Mouse (Mus musculus) NIH3T3 (cell line): Measurements from ENCODE around the gene Nudt8.
"Not testable (repeated sequence)": the region's sequence is repeated elsewhere in the genome, so short reads cannot be mapped to it uniquely, and the experiment has no call there.

Source experiments
- DNase-seq: peaks from one replicate; pipeline ENCODE4 v3.0.0-alpha.2; 2012; ENCODE audit warnings: low read depth

The Nudt8 gene

DNA sequence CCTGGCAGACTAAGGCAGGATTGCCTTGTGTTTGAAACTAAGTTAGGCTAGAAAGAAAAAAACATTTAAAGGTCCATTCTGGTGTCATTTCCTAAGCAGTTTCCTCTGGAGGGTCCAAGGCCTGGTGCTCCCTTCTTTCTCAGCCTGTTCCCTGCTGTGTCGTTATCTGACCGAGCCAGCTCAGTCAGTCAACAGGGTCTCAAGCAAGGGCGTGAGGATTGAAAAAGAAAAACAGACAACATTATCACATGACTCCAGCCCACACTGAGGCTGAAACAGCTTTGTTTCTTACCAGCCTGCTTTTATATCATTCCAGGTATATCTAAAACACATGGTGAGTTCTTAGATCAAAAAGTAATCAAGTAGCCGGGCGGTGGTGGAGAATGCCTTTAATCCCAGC lies 15.3 kb downstream of the Nudt8 start:
- DNase-seq = no peak

DNA sequence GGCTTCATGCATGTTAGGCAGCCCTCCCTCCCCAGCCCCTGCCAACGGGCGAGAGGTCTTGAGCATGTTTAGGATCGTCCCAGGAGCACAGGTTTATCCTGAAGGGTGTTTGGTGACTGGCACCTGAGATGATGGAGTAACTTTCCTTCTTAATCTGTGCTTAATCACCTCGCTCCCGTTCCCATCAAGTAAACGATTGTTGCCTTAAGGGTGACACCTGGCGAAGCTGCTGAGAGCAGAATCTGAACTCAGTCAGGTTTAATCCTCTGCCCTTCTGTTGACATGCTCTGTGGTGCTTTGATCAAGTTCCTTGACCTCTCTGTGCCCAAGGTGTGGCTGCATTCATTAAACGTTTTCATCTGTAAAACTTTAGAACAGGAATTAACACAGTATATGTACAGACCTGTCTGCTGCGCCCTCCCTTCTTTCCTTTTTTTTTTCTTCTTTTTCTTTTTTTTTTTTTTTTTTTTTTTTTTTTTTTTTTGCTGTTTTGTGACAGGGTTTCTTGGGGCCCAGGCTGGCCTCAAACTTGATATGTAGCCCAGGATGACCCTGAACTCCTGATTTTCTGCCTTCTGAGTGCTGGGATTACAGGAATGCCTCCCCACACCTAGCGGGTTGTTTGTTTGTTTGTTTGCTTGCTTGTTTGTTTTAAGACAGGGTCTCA lies 17.7 kb downstream of the Nudt8 start:
- DNase-seq = no peak

DNA sequence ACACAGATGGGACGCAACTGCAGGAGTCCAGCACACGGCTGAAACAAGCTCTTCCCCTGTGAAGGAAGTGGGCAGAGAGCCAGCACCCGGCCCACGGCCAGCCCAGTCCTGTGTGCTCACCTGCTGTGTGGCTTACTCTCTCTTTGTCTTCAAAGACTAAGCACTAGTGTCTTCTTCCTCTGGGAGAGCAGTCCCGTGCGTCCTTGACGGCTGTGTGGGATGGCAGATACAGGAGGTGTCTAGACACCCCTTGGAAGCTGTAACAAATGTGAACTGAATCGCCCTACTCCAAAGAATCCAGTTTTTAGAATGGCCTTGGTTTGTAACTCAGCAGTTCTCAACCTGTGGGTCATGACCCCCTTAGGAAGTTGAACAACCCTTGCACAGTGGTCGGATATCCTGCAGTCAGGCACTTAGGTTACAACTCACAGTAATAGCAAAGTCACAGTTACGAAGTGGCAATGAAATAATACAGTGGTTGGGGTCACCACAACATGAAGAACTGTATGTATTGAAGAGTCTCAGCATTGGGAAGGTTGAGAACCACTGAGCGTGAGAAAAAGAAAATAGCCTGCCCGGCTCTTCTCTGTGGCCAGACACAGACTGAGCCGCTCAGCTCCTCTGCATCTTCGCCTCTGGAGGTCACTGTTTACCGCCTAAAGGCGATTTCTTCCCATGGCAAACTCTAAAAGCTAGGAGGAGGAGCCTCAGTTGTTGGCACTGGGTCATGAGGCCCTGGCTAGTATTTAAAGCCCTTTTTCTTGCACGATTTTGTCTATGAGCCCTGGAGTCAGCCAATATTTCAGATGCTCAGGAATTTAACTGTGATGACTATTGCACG lies 18.6 kb downstream of the Nudt8 start:
- DNase-seq = peak; percentile 99

DNA sequence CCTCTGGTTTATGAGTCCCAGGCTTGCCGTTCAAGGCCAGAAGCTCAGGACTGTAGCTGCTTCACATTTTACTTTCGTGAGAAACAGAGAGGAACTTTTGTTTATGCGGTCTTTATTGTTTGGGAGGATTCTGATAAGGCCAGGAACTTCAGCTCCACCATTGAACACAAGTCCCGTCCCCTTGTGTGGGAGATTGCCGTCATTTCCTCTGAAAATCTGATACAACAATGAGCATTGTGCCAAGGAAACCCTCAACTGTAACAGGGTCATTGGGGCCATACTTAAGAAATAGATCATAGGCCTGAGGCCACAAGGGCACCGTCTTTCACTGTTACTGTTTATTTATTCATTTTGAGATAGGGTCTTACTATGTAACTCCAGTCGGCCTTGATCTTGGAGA lies 22.8 kb downstream of the Nudt8 start:
- no peak for DNase-seq

DNA sequence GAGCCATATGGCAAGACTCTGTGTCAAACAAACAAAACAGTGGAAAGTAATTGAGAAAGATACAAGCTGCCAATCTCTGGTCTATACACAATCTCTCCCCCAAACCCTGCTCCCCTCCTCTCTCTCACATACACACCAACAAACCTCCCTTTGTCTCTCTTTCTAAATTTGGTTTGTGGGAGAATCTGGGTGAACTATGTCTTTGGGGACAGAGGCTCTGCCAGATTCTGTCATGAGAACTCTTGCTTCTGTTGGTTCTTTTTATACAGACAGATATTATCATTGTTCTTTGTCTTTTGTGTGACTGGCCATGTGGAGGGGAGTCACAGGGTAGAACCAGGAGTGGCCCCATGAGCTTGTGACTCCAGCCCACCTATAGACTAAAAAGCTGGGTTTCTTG lies 27.2 kb downstream of the Nudt8 start:
- no peak for DNase-seq

DNA sequence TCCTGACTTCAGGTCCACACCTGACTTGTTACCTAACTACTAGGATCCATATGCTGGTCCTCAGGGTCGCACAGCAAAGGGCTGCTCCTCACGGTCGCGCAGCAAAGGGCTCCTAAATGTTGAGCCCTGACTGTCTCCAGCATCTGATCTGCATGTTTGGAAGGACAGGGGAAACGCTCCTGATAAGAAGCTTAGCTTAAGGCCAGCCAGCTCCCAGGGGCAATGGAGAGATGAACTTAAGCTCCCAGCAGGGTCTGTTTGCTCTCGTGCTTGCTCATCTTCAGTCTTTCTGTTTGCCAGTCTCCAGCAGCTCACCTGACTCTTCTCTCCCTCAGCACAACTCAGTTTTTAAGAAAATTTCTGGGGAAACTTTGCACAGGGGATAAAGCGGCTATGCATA lies 32.3 kb downstream of the Nudt8 start:
- DNase-seq = no peak

DNA sequence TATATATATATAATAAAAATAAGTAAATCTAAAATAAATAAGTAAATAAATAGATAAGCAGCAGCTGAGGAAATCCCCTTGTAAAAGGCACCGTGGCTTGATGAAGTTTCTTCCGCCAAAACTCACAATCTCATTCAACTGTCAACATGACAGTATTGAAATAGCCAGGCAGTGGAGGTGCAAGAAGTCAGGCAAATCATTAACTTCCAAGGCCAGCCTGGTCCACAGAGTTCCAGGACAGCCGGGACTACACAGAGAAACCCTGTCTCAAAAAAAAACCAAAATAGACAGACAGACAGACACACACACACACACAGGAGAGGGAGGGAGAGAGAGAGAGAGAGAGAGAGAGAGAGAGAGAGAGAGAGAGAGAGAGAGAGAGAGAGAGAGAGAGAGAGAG lies 32.9 kb downstream of the Nudt8 start:
- DNase-seq = no peak

DNA sequence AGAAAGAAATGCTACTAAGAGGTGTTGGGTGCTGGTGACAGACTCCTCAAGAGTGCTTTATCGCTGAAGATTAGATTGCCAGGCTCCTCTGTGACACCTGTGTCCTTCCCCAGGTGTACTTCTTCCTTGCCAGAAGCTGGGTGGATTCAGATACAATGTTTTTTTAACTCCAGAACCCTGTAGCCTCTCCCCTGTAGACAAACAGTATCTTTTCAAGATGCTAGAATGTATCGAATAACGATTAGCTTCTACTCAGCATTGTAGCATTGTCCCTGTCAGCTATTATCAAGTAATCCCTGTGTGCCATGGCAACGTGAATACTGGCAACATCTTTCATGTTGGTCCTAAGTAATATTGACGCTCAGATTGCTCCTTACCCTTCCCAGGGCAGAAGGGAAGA lies 33.4 kb downstream of the Nudt8 start:
- no peak for DNase-seq

DNA sequence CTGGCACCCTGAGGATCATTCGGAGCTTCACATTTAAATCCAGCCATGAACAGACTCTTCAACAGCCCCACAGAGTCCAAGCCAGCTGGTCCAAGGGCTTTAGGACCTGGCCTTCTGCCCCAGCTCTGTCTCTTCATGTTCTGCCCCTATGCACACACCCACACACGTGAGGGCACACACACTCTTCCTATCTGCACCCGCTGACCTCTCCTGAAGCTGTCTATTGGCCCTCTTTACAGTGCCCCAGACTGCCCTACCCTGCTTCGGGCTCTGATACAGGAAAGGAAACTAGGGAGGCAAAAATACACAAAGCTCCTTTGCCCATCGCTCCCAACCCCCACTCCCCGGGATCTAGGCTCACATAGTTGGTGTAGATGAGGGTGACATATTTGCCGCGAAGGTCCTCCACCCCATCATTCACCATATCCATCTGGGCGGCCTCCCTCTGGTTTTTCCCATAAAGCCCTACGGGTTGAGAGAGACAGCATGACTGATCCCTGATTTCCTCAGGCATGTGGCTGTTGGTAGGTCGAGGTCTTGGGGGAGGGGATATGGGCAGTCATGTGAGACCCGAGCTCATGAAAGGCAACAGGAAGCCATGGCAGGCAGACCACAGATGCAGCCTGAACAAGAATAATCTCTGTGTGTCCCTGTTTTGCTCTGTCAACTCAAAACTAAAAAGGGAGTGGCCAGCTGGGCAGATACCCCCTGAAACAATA lies 36.1 kb downstream of the Nudt8 start:
- peak; percentile 57 for DNase-seq

DNA sequence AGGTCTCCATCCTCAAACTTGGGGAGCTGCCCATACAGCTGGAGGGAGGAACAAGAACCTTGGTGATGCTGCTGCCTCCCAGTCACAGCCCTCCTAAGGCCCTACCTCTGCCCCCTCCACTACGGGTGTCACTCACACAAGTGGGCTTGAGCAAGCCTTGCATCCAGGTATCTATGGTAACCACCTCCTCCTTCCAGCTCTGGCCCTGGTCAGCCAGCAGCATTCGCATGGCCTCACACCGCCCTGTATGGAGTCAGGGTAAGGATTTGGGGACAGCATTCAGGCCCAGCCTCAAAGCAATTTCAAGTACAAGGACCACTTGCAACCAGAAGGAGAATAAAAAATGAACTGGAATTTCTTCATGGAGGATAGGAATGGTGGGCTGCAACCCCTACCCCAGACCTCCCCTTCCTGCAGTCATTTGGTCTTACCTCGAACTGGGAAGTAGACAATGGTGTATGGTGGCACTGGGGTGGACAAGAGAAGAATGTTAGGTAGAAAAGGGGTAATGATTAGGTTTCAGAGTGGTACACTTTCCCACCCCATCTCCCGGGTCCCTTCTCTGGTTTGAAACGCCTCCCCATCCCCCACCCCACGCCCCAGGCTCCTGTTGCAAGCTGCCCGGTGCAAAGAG lies 36.9 kb downstream of the Nudt8 start:
- not testable (repeated sequence) for DNase-seq

DNA sequence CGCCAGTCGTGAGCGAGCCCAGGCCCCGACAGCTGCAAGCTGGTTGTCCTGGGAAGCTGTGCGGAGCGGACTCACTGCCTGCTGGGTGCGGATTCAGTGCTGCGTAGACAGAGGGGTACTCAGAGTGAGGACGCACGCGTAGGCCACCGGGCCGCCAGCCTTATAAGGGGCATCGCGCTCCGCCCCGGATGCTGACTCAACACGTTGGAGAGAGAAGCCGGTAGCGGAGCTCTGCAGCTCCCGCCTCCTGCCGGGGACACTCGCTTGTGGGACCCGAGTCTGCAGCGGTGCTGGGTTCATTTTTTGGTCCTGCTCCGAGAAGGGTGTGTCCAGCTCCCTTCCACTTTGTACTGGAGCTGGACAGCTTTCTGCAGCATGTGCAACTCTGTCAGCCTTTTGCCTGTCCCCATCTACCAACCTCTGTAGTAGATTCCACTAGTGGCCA lies 37.4 kb downstream of the Nudt8 start, which contains the start of gene Gstp1:
Gene Gstp1 (minus strand): TSS at position 198 of the 445 bp plus-strand sequence.
- DNase-seq = peak; percentile 96

DNA sequence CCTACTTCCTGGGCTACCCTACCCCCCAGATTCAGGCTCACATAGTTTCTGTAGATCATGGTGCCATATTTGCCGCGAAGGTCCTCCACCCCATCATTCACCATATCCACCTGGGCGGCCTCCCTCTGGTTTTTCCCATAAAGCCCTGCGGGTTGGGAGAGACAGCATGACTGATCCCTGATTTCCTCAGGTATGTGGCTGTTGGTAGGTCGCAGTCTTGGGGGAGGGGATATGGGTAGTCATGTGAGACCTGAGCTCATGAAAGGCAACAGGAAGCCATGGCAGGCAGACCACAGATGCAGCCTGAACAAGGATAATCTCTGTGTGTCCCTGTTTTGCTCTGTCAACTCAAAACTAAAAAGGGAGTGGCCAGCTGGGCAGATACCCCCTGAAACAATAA lies 40.6 kb downstream of the Nudt8 start:
- DNase-seq = not testable (repeated sequence)

DNA sequence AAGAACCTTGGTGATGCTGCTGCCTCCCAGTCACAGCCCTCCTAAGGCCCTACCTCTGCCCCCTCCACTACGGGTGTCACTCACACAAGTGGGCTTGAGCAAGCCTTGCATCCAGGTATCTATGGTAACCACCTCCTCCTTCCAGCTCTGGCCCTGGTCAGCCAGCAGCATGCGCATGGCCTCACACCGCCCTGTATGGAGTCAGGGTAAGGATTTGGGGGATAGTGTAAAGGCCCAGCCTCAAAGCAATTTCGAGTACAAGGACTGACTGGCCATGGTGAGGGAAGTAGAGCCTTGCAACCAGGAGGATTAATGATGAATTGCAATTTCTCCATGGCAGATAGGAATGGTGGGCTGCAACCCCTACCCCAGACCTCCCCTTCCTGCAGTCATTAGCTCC lies 41.1 kb downstream of the Nudt8 start:
- not testable (repeated sequence) for DNase-seq

DNA sequence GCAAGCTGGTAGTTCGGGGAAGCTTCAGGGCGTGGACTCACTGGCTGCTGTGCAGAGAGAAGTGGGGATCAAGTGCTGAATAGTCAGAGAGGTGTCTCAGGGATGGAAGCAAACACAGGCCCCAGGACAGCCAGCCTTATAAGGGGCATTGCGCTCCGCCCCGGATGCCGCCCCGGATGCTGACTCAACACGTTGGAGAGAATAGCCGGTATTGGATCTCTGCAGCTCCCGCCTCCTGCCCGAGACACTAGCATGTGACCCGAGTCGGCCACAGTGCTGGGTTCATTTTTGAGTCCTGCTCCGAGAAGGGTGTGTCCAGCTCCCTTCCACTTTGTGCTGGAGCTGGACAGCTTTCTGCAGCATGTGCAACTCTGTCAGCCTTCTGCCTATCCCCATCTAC lies 41.7 kb downstream of the Nudt8 start:
- DNase-seq = peak; percentile 44

DNA sequence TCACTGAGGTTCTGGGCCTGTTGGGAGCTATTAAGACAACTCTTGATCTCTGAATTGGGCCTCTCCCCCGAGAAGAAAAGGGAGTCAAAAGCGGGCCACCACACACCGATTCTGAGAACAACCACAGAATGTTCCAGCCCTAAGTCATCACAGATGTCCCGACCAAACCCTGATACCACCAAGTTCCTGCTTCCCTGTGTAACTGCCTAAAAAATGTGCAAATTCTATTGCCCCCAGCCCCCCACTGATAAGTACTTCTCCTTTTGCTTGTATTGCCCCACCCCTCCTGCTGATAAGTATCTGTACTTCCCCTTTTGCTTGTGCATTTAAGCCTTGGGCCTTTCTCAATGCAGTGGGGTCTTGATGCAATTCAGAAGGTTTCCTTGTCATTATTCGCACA lies 43.7 kb downstream of the Nudt8 start:
- not testable (repeated sequence) for DNase-seq

DNA sequence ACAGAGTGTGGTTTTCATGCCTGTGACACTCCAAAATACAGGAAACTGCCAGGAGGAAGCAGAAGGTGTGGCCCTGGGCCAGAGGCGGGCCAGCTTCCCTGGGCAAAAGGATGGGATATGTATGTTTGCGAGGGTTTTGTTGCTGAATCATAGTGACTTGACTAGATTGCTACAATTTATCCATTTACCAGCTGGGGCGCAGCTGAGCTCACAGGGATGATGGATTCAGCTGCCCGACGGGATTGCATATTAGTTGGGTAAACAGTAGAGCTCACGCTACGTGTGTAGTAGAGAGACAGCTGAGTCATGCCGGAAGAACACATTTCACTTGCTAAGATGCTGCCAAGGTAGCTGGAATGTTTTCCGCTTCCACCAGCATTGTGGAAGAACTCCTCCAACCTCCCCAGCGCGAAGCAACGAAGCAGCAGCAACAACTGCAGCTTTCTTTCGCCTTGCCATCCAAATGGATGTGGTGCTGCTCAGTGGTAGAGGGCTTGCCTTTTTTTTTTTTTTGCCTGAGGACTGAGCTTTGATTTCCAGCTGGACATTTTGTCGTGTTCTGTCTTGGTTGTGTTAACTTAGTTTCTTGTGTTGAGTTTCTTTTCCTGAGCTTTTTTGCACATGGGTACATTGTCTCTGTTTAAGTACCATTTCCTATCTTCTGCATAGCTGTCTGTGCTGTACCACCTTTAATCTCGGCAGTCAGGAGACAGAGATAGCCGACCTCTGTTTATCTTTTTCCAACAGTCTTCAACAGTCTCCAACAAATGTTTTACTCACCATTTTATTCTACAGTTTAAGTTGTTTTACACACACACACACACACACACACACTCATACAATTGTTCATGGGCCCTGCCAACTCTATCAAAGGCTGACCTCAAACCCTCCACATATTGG lies 45.8 kb downstream of the Nudt8 start, which contains the start of gene Gstp2:
Gene Gstp2 (minus strand): TSS at position 58 of the 900 bp plus-strand sequence.
- peak; percentile 98 for DNase-seq

DNA sequence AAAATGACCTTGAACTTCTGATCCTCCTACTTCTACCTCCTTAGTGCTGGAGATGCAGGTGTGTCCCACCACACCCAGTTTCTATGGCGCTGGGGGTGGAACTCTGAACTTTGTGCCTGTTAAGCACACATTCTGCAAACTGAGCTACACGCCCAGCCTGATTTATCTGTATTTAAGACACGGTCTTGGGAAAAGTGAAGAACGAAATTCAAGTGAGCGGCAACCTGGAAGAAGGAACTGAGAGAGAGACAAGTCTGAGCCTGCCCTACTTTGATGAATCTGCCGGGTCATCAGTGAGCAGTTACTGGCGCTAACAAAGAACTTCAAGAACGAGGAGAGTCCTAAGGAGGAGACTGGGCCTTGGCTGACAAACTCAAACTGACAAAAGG lies 46.5 kb downstream of the Nudt8 start:
- no peak for DNase-seq

DNA sequence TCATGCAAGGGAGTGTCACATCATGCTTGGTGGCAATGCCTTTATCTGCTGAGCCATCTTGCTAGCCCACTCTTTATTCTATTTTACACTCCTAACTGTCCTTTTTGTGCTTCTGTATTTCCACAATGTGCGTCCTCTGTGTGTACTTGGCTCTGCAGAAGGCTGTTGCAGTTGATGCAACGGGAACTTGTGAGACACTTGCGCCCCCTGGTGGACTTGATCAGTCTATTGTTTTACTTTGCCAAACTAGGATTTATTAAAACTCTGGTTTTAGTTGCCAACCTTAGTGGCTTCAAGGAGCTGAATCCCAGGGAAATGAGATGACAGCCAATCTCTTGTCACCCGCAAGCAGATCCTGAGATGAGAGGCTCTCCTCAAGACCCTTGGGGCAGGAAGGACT lies 47.5 kb downstream of the Nudt8 start:
- peak; percentile 78 for DNase-seq

DNA sequence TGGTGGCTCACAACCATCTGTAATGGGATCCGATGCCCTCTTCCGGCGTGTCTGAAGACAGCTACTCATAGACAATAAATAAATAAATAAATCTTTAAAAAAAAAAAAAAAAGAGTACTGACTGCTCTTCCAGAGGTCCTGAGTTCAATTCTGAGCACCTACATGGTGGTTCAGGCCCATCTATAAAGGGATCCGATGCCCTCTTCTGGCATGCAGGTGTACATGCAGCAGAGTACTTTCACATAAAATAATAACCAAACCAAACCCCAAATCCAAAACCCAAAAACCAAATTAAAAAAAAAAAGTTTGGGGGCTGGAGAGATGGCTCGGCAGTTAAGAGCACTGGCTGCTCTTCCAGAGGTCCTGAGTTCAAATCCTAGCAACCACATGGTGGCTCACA lies 48.7 kb downstream of the Nudt8 start:
- DNase-seq = not testable (repeated sequence)

DNA sequence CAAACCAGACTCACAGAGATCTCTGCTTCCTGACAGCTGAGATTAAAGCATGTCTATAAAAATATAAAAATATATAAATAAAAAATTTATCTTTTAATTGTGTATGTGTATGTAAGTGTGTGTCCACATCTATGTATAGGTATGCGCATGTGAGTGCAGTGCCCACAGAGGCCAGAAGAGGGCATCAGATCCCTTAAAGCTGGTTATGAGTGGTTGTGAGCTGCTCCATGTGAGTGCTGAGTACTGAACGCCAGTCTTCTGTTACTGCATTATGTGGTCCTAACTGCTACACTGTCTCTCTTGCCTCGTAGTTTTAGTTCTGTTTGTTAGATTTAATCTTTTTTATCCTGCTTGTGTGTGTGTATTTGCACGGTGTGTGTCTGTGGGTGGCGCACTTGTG lies 50.6 kb downstream of the Nudt8 start:
- DNase-seq = no peak
